Mouse (Mus musculus) myocyte (in vitro differentiated cells): ENCODE measurements around the gene Klrb1c. TPM values are rescaled to one million over a fixed set of nuclear protein-coding genes. Genes with fewer than 3 reads are reported as not detected.
"Not testable (repeated sequence)": the region's sequence is repeated elsewhere in the genome, so short reads cannot be mapped to it uniquely, and the experiment has no call there.

Source experiments
- H3K27me3 ChIP-seq: one replicate; pipeline ENCODE4 v1.6.1; 2011; ENCODE audit not compliant: control insufficient read depth, insufficient read depth, insufficient read length
- H3K36me3 ChIP-seq: one replicate; pipeline ENCODE4 v1.6.1; 2011; ENCODE audit not compliant: control insufficient read depth, insufficient read depth
- H3K4me2 ChIP-seq: one replicate; pipeline ENCODE4 v1.6.1; 2011; ENCODE audit warnings: low read depth, control low read depth
- H3K4me3 ChIP-seq: one replicate; pipeline ENCODE4 v1.5.1; 2011; ENCODE audit warnings: mild to moderate bottlenecking, control low read depth, moderate library complexity
- H3K79me2 ChIP-seq: one replicate; pipeline ENCODE4 v1.6.1; 2011; ENCODE audit not compliant: control insufficient read depth, insufficient read depth
- H3ac ChIP-seq: one replicate; pipeline ENCODE4 v1.6.1; 2011; ENCODE audit not compliant: control insufficient read depth, insufficient read length
- CEBPB ChIP-seq: IDR thresholded peaks from 2 replicates; pipeline ENCODE4 v1.6.1; 2011; ENCODE audit warnings: mild to moderate bottlenecking, moderate library complexity; ENCODE audit not compliant: poor library complexity, insufficient read depth, severe bottlenecking
- E2F4 ChIP-seq: IDR thresholded peaks from one replicate; pipeline ENCODE4 v1.6.1; 2011; ENCODE audit warnings: mild to moderate bottlenecking, control low read depth, moderate library complexity; ENCODE audit not compliant: insufficient read depth
- MAX ChIP-seq: IDR thresholded peaks from one replicate; pipeline ENCODE4 v1.6.1; 2011; ENCODE audit warnings: low read depth, mild to moderate bottlenecking, control low read depth
- MYOD1 ChIP-seq, 3 experiments: IDR thresholded peaks; one replicate each; pipeline ENCODE4 v1.6.1; 2011; ENCODE audit warnings: control low read depth in 2 of 3, low read depth in 2 of 3, mild to moderate bottlenecking in 2 of 3, moderate library complexity in 1 of 3; ENCODE audit not compliant: insufficient read length in 2 of 3, control insufficient read depth in 1 of 3
- MYOG ChIP-seq, 3 experiments: IDR thresholded peaks; one replicate each; pipeline ENCODE4 v1.6.1; 2011; ENCODE audit warnings: control low read depth in 2 of 3, low read depth in 2 of 3, mild to moderate bottlenecking in 2 of 3; ENCODE audit not compliant: insufficient read length in 2 of 3, control insufficient read depth in 1 of 3, insufficient read depth in 1 of 3
- POLR2A ChIP-seq: IDR thresholded peaks from one replicate; pipeline ENCODE4 v1.6.1; 2011; ENCODE audit warnings: low read depth, mild to moderate bottlenecking, control low read depth, moderate library complexity; ENCODE audit not compliant: insufficient read length
- POLR2AphosphoS2 ChIP-seq: IDR thresholded peaks from one replicate; pipeline ENCODE4 v1.6.1; 2011; ENCODE audit warnings: low read depth, control low read depth; ENCODE audit not compliant: insufficient read length
- REST ChIP-seq: IDR thresholded peaks from one replicate; pipeline ENCODE4 v1.6.1; 2011; ENCODE audit warnings: mild to moderate bottlenecking, control low read depth, moderate library complexity; ENCODE audit not compliant: insufficient read depth, insufficient read length
- SRF ChIP-seq: IDR thresholded peaks from one replicate; pipeline ENCODE4 v1.6.1; 2011; ENCODE audit warnings: low read depth; ENCODE audit not compliant: control insufficient read depth, insufficient read length
- TCF12 ChIP-seq: IDR thresholded peaks from one replicate; pipeline ENCODE4 v1.6.1; 2011; ENCODE audit warnings: mild to moderate bottlenecking, control low read depth; ENCODE audit not compliant: poor library complexity, insufficient read depth, severe bottlenecking
- TCF3 ChIP-seq: IDR thresholded peaks from one replicate; pipeline ENCODE4 v1.6.1; 2011; ENCODE audit warnings: low read depth, control low read depth; ENCODE audit not compliant: insufficient read length
- USF1 ChIP-seq: IDR thresholded peaks from one replicate; pipeline ENCODE4 v1.6.1; 2011; ENCODE audit warnings: low read depth, mild to moderate bottlenecking, control low read depth, moderate library complexity
- polyA plus RNA-seq: library from polyadenylated mRNA; unstranded; fragments of >200 nt; fragmentation: generic; extraction: Trizol; gene quantifications from one replicate; pipeline ENCODE4 v1.2.1, GENCODE M21; 2012; ENCODE audit warnings: missing spikeins

Gene Klrb1c
- polyA plus RNA-seq, 1 experiment, result not detected

DNA sequence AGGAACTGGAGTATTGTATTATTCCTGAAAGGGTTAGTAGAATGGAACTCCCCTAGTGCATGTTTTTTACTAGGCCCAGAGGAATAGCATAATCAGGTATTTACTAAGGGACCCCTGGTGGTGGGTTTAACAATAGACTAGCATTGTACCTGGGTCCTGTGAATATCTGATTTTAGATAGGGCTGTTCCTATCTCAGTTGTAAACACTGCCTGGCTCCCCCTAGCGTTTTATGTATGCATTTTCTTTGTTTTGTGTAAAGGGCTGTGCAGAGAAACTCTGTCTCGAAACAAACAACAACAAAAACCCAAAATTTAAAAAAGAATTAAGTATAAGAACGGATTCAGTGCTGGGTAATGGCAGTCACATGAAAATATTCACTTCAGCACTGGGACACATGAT, 18.0 kb upstream of the Klrb1c start:
- Histone ChIP-seq H3K27me3 (no peaks in the 10 kb centered on the region), H3ac (no peak overlapping the region), H3K79me2 (no peaks in the 10 kb centered on the region), H3K4me2 (no peak overlapping the region), H3K4me3 (no peak overlapping the region), H3K36me3 (no peaks in the 10 kb centered on the region)
- TF ChIP-seq USF1, result no peak
- TF ChIP-seq MYOD1 (IDR thresholded peaks at IDR 0.05; ENCODE audit: control insufficient read depth in 1 of 3, insufficient read length in 2 of 3, low read depth in 2 of 3), result no peak
- no peak for TF ChIP-seq MAX
- no peak for TF ChIP-seq POLR2AphosphoS2

DNA sequence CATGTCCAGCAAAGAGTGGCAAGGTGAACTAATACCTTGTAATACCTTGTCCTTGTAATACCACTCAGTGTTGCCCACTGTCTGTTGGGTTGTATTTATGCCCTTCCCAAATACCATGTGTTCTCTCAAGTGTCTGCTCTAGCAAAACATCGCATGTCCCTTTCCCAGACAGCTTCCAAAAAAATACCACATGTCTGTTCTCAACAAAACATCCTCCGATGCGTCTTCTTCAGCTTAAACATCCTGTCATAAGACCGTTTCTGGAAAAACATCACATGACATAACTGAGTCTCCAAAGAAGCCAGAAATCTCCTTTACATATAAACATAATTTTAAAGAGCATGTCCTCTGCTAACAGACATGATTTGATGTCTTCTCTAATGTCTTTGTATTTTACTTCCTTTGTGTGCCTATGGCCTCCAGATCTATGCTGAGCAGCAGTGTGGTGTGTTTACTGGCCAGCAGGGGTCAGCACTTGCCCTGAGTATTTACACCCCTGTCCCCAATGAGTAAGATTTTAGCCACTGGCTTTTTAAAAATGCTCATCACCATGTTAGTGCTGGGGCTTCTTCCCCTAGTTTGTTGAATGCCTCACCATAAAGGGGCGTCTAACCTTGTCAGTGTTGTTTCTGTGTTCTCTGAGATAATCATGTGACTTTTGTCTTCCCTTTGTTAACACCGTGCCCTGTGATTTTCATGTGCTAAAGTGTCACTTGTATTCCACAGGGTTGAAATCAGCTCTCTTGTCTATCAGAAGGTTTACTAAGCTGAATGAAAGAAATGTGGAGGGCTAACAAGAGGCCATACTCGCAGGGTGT, 16.0 kb upstream of the Klrb1c start:
- not testable (repeated sequence) for H3K36me3 ChIP-seq, H3ac ChIP-seq, H3K4me3 ChIP-seq, H3K79me2 ChIP-seq, H3K27me3 ChIP-seq, H3K4me2 ChIP-seq

- no peak overlapping the region for H3ac ChIP-seq
- H3K36me3 ChIP-seq, result no peaks in the 10 kb centered on the region
- no peaks in the 10 kb centered on the region for H3K27me3 ChIP-seq
- no peaks in the 10 kb centered on the region for H3K79me2 ChIP-seq
- H3K4me3 ChIP-seq, result peak overlapping the region; percentile 13
- H3K4me2 ChIP-seq, result peak overlapping the region; percentile 83
- TF ChIP-seq MYOG (IDR thresholded peaks at IDR 0.05; ENCODE audit: control insufficient read depth in 1 of 3, insufficient read depth in 1 of 3, insufficient read length in 2 of 3, low read depth in 2 of 3) (no peak), E2F4 (peak; percentile 9), MYOD1 (IDR thresholded peaks at IDR 0.05; ENCODE audit: control insufficient read depth in 1 of 3, insufficient read length in 2 of 3, low read depth in 2 of 3) (no peak)
Measured at GRCm38 (mm10) chr6:128802999-128803857, 14.2 kb upstream of the Klrb1c start.

DNA sequence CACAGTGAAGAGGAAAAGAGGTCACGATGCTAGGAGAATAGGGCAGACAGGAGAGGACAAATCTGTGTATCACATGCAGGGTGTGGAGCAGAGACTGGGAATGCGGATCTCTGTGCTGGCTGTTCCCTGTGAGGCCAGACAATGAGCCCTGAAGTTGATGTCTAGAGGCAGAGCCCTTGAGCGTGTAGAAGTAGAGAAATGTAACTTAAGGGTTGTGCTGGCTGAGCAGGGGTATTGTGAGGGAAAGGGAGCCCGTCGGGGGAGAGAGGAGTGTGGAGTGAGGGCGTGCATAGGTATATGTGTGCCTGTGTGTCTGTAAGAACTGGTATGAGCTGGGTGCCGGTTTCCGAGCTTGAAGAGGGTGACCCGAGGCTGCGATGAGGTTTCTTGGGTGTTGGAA, 13.5 kb upstream of the Klrb1c start:
- Histone ChIP-seq H3K79me2 (no peaks in the 10 kb centered on the region), H3ac (no peak overlapping the region), H3K4me2 (peak overlapping the region; percentile 83), H3K27me3 (no peaks in the 10 kb centered on the region), H3K4me3 (peak overlapping the region; percentile 13), H3K36me3 (no peaks in the 10 kb centered on the region)
- TF ChIP-seq USF1 (no peak), REST (no peak), MYOG (IDR thresholded peaks at IDR 0.05; ENCODE audit: control insufficient read depth in 1 of 3, insufficient read depth in 1 of 3, insufficient read length in 2 of 3, low read depth in 2 of 3) (no peak), POLR2A (no peak), MAX (no peak)

DNA sequence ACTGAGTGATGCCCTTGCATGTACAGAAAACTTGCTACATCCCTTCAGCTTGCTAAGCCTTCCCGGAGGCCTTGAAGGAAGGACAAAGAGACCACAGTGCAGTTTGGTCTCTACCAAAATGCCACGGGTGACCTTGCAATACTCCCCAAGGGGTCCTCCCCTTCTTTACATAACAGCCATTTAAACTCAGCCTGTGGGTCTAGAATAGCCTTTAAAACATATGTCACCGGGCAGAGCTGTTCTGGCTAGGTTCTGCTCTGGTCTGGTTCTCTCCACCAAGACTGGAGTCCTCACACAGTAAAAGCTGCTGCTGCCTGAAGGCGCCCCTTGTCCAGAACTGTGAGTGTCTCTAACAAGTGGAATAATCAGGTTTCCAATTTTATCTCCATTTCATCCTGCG, 11.7 kb upstream of the Klrb1c start:
- not testable (repeated sequence) for H3K79me2 ChIP-seq, H3K36me3 ChIP-seq, H3K4me3 ChIP-seq, H3K27me3 ChIP-seq, H3ac ChIP-seq, H3K4me2 ChIP-seq

DNA sequence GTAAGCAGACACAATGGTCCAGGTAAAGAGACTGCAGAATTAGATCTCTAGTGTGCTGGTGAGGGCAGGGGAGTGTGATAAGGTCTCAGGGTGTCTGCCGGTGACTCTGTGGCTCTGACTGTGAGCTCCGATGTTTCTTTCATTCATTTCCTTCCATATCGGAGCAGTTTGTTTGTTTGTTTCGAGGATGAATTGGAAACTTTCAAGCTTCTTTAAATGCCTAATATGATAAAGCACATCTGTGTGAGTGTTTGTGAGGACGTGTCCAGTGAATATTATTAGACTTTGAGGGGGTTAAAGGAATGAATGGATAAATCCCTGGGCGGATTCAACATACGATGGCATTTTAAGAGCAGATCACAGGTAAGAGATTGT, 10.9 kb upstream of the Klrb1c start:
- no peaks in the 10 kb centered on the region for H3K79me2 ChIP-seq
- TF ChIP-seq CEBPB (no peak), MYOD1 (IDR thresholded peaks at IDR 0.05; ENCODE audit: control insufficient read depth in 1 of 3, insufficient read length in 2 of 3, low read depth in 2 of 3) (no peak), REST (no peak), USF1 (no peak), SRF (no peak), POLR2AphosphoS2 (no peak), E2F4 (no peak), MYOG (IDR thresholded peaks at IDR 0.05; ENCODE audit: control insufficient read depth in 1 of 3, insufficient read depth in 1 of 3, insufficient read length in 2 of 3, low read depth in 2 of 3) (no peak), TCF3 (no peak), POLR2A (no peak), TCF12 (no peak), MAX (no peak)
- peak overlapping the region; percentile 72 for H3K4me3 ChIP-seq
- no peaks in the 10 kb centered on the region for H3K36me3 ChIP-seq
- H3K27me3 ChIP-seq, result no peaks in the 10 kb centered on the region
- H3K4me2 ChIP-seq, result peak overlapping the region; percentile 83
- H3ac ChIP-seq, result peak overlapping the region; percentile 58
